In the genomic region with DNA sequence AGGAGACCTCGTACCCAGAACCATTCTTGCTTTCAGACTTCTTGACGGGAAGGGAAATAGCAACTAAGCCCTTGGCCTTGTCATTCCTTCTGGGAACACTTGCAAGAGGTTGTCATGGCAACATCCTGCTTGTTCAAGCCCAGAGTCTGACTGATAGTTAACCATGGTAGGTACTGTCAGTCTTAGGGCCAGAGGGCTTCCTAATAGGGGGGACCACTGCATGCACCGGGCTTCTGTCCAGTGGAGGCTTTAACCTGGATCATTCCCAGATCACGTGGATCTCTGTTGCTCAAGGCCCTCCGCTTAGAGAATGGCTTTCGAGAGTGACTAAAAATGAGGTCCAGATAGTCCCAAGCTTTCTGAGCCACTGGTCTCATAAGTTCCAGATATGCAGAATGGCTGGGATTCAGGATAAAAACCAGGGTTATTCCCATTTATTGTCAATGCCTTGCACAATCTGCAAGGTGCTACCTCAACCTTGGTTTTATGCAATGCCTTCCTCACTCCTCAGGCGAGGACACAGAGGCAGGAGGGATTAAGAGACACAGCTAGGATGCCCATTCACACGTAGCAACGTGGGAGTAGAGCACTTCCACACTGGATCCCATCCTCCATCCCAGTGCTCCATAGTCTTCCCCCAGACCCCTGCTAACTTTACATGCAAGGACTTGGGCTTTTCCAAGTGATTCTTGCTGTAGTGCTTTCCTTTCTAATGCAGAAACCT, we compare ENCODE assay signal across 11 mouse cellular contexts.
DNase-seq lines count a peak whose midpoint lies in the region; ATAC-seq and TF ChIP-seq lines count a peak whose summit lies in the region.
"Had no signal": no experiment of that assay in that cellular context is flagged by ENCODE, and none has a peak within 500 bp of the region (broad histone marks: within the 10 kb centered on the region; RNA-seq: fewer than 3 reads in every experiment).

No protein-coding gene starts in this region.

- ATAC-seq in frontal cortex, adult (ENCODE audit: low TSS enrichment): peak; percentile 45
- 0 out of 2 replicates have a peak, but pooled peaks have one; percentile 45 for ATAC-seq in lung, embryonic 16.5 days (ENCODE audit: low read depth)
- ATAC-seq in midbrain, embryonic 15.5 days (replicated peaks): peak; percentile 89

- no peaks in the 10 kb centered on the region for H3K36me3 ChIP-seq in lung, embryonic 16.5 days (ENCODE audit: control insufficient read depth, insufficient read depth, low read length)
- no peaks in the 10 kb centered on the region for H3K36me3 ChIP-seq in midbrain, embryonic 15.5 days (replicated peaks)
- H3K36me3 ChIP-seq: liver, embryonic 13.5 days had no signal

- no peak for TF ChIP-seq CTCF in brain, embryonic 14.5 days (IDR thresholded peaks at IDR 0.05; ENCODE audit: borderline replicate concordance, extremely low read depth, insufficient read depth, insufficient read length)

- WGBS in lung, embryonic 16.5 days: 61% methylated on average over 9 of the region's 9 CpGs
- 52% methylated on average over 9 of the region's 9 CpGs for WGBS in midbrain, embryonic 15.5 days

- H3K4me1 ChIP-seq in lung, embryonic 16.5 days (replicated peaks; ENCODE audit: control insufficient read depth, insufficient read depth, low read length): no peaks in the 10 kb centered on the region
- peaks cover 8% of the 10 kb centered on the region; the same call in 1 of the 2 replicates for H3K4me1 ChIP-seq in midbrain, embryonic 15.5 days
- H3K4me1 ChIP-seq: liver, embryonic 13.5 days had no signal

- H3K27me3 ChIP-seq in lung, embryonic 16.5 days (ENCODE audit: control insufficient read depth, insufficient read depth, low read depth, low read length): no peaks in the 10 kb centered on the region
- H3K27me3 ChIP-seq in midbrain, embryonic 15.5 days (replicated peaks): no peaks in the 10 kb centered on the region
- H3K27me3 ChIP-seq: liver, embryonic 13.5 days had no signal

- H3K9ac ChIP-seq in lung, embryonic 16.5 days (ENCODE audit: low read length): no peak overlapping the region
- no peak overlapping the region for H3K9ac ChIP-seq in midbrain, embryonic 15.5 days
- H3K9ac ChIP-seq: liver, embryonic 13.5 days had no signal

- no peak for DNase-seq in frontal cortex, postnatal 10 days (ENCODE audit: low spot score in 2 of 2)
- no peak for DNase-seq in lung, adult 18-20 months
- peak; percentile 76 for DNase-seq in brain, embryonic 14.5 days (ENCODE audit: low read depth)
- DNase-seq in cerebellum, postnatal 36 days: no peak
- DNase-seq in urinary bladder, adult 18-20 months (ENCODE audit: low spot score in 2 of 2): no peak
- DNase-seq: liver, embryonic 13.5 days; thymus, postnatal 14 days had no signal

- H3K4me3 ChIP-seq in lung, embryonic 16.5 days (ENCODE audit: low read length): no peak overlapping the region
- no peak overlapping the region for H3K4me3 ChIP-seq in midbrain, embryonic 15.5 days
- H3K4me3 ChIP-seq: erythroblast, embryonic 14.5 days; liver, embryonic 13.5 days had no signal

- no peak overlapping the region for H3K4me2 ChIP-seq in lung, embryonic 16.5 days (ENCODE audit: low read depth, low read length)
- H3K4me2 ChIP-seq in midbrain, embryonic 15.5 days: no peak overlapping the region
- H3K4me2 ChIP-seq: liver, embryonic 13.5 days had no signal

- no peak overlapping the region for H3K27ac ChIP-seq in lung, embryonic 16.5 days (ENCODE audit: low read length)
- no peak overlapping the region for H3K27ac ChIP-seq in midbrain, embryonic 15.5 days
- H3K27ac ChIP-seq: liver, embryonic 13.5 days had no signal

- TF ChIP-seq POLR2A in brain, embryonic 14.5 days (IDR thresholded peaks at IDR 0.05; ENCODE audit: borderline replicate concordance, extremely low read depth, insufficient read depth, insufficient read length, poor library complexity, severe bottlenecking): no peak

- H3K9me3 ChIP-seq in lung, embryonic 16.5 days (ENCODE audit: control insufficient read depth, low read length): no peaks in the 10 kb centered on the region
- no peaks in the 10 kb centered on the region for H3K9me3 ChIP-seq in midbrain, embryonic 15.5 days
- H3K9me3 ChIP-seq: liver, embryonic 13.5 days had no signal
